Mouse (Mus musculus): ENCODE measurements around the gene Pih1d1. TPM values are rescaled to one million over a fixed set of nuclear protein-coding genes. Genes with fewer than 3 reads are reported as not detected.

Pih1d1 gene
- 55.1 TPM for polyA plus RNA-seq (2017; shearing (Covaris generic))

DNA sequence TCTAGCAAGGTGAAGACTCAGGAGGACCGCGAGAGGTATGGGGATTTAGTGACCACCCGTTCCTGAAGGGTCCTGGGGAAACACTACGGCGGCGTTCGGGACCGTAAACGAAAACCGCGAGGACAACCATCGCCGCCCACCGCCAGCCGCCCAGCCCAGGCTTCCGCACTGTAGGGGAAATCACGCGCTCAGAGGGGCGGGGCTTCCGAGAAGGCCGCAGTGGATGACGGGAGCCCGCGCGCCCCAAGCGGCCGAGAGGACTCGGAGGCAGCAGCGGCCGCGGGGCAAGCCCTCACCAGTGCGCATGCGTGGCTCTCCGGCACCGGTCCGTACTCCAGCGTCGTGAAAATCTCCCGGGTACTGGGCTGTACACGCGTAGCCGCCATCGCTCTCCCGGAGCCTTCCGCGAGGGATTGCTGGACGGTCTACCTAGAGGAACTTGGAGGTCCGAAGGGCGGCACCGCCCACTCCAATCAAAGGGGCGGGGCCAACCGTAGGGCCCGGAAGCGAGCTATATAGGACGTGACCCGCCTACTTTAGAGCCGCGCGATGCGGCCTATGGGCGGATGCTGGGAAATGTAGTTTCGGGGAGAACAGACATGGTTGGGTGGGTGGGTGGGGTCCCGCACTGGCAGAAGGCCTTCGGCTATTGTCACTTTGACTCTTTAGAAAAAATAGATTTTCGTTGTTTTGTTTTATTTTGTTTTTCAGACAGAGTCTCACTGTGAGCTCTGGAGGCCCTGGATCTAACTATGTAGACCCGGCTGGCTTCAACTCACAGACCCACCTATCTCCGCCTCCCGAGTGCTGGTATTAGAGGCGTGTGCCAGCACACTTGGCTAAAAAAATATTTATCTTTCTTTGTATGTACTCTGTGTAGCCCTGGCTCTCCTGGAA is at the start of gene Pih1d1, which contains the start of gene Aldh16a1:
Pih1d1 (plus strand) TSS at position 208 of the 897 bp plus-strand sequence.
Aldh16a1 (minus strand) TSS at position 489 of the 897 bp plus-strand sequence.

DNA sequence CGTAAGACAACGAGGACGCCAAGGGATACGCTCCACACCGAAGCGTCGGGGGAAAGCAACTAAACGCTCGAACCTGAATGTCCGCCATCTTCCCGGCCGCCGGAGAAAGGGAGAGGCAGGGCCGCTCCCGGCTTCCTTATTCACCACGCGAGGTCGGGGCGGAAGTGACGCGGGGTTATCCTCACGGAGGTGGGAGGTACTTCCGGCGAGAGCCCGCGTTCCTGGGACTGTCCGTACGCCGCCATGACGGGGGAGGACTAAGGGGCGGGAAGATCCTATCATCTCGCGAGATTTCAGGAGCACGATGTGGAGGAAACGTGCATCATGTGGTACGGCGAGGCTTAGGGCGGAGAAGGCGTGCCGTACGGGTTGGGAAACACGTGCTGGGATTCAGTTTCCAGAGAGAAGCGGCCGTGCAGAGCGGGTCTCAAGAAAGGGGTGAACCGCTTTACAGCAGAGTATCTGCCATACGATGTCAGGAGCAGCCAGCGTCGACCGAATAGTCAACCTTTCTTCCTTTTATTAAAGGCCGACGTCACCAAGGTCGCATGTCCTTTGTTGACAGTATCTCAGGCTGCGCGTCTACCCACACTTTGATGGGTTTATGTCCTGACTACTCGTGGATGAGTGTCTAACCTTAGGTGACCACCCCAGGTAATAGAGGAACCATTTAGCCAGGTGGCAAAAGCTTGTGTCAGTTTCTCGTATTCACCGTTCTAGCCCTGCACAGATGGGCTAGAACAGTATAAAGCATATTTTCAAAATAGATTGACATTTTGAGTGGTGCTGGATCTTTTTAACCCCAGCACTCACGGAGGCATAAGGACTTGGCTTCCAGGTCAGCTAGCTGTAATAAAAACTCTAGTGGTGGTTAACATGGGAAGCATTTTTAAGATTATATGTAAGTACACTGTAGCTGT is 29.6 kb upstream of the Pih1d1 start, which contains the start of gene Rps11:
Rps11 (minus strand) TSS at position 216 of the 920 bp plus-strand sequence.

DNA sequence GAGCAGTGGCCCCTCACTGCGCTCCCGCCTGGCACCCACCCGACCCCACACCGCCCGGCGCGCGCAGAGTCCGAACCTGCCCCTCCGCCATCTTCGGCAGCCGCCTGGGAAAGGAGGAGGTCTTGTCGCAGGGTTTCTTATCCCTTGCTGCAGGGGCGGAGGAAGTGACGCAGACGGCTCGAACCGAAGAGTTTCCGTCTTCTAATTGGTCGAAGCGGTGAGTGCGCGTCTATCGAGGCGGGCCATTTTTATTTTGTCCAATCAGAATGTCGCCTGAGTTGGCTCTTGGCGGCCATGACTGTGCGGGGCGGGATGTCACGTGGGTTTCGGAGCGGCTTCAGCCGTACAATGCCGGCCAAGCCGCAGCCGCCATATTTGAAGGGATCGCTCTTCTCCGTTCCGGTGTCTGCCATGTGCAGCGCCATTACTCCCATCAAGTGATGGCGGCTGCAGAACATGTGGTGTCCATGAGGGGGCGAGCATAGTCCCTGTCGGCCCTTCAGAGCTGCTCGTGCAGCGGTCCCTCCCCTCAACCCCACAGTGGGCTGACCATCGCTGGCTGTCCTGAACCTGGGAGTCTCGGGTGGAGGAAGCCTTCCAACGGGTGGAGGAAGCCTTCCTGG is 25.4 kb upstream of the Pih1d1 start, which contains the start of gene Rpl13a:
Rpl13a (minus strand) TSS at position 138 of the 623 bp plus-strand sequence.

DNA sequence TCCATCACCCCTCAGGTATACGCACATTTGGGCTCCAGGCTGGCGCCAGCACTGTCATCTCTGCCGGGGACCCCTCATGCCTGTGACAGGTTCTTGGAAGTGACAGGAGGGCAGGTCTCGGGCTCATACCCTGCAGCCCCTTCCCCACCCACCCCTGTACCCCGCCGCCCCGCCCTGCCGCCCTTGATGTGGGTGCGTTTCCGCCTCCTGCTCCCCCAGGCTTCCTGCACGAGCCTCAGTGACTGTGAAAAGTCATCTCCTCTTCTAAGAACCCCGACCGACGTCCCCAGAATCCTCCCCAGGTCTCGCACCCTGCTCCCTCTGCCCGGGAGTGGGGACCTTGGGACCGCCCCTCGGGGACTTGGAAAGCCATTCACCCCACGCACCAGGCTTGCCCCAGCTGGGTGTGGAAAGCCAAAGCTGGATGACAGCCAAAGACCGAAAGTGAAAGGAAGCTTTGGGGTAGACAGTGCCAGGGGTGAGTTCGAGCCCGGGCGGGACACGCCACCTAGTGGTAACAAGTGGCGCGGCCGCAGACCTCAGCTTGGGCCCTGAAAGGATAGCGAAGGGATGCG is 18.0 kb upstream of the Pih1d1 start, which contains the start of the genes Gm45713 and Flt3l:
Gm45713 (minus strand) TSS at position 239 of the 575 bp plus-strand sequence.
Flt3l (minus strand) TSS at position 440 of the 575 bp plus-strand sequence.

DNA sequence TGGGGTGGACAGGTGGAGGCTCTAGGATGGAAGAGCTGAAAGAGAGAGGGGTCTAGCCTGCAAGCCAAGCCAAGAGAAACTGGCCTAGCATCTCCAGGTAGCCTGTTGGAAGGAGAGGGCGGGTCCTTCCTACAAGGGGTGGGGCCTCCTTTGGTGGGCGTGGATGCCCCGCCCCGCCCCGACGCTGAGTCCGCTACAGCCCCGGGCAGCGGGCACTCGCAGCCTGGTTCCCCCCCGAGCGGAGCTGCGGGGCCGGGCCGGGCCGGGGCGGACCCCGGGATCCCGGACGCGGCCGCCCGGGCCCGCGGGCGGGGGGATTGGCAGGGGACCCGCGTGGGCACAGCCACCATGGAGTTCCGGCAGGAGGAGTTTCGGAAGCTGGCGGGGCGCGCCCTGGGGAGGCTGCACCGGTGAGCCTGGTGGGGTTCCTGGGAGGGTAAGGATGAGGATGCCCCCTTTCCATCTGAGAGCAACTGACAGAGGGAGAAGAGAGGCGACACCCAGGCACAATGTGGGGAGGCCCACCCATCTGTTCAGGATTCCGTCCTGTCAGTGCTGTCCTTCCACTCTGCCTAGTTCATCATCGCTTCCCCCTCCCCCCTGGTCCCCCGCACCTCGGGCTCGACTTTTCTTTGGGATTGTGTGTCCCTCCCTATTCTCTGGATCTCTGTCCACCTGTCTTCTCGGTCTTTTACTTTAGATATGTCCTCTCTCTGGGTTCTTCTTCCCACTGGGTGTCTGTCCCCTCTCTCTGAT is 9.8 kb downstream of the Pih1d1 start, which contains the start of gene Slc17a7:
Slc17a7 (plus strand) TSS at position 215 of the 756 bp plus-strand sequence.

DNA sequence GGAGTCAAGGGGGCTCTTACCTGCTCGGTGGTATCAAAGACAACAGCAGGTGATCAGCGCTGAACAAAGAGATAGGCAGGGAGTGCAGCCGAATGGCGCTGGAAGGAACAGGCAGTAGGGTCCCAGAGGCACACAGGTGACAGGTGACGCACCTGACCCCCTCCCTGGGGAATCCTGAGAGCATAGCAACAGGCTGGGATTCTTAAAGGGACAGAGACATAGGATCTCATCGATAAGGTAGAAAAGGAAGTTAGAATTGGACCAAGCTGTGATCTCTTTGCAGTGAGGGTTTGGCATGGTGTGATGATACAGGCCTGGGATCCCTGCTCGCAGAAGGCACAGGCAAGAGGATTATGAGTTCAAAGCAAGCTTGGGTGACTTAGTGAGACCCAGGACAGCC is 25.4 kb downstream of the Pih1d1 start, which contains the start of gene Gfy:
Gfy (minus strand) TSS at position 101 of the 400 bp plus-strand sequence.

DNA sequence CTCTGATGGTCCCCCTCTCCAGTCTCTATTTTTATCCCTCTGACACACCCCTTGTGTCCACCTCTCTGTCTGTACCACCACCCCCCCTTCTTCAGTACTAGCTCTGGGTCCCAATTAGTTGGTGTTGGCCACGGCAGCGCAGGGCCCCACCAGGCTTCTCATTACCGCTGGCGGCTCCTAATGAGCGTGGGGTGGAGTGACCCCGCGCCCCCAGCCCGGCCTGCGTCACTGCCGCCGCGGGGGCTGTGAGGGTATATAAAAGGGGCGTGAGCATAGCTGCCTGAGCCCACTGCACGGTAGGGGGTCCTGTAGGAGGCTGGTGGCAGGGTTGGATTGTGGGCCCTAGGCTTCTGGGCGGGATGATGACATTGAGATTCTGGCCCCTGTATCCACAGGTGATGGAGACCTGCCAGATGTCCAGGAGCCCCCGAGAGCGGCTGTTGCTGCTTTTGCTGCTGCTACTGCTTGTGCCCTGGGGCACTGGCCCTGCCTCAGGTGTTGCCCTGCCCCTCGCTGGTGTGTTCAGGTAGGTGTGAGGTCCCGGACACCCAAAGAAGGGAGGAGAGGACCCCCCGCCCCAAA is 26.9 kb downstream of the Pih1d1 start, which contains the start of gene Pth2:
Pth2 (plus strand) TSS at position 100 of the 582 bp plus-strand sequence.

DNA sequence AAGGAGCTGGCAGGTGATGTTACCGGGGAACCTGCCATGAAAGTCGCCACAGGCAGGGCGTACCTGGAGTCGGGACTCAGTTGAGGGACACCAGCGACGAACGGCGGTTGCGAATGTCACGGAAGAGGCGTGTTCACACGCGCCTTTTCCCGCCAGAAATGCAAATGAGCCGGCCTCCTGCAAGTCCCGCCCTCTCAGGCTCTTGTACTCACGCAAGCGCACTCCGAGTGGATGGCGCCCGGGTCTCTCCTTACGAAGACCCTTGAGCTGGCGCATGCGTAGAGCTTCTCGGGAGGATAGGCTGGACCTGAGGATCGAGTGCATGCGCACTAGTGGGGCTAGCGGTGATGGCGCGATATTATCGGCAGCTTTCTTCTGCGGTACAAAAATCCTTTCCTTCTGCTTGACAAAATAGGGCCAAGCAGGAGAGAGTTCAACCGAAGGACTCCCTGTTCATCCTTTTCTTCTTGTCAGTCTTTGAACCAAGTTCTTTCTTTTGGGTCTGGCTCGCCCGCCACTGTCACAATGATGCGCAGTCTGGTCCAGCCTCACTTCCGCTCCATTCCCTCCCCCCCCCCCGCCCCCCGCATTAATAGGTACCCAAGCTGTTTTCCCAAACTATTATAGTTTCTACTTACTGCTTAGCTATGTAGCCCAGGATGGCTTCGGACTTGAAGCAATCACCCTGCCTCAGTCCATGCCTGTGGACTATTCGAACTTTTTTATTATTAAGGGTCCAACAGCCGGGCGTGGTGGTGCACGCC is 50.5 kb downstream of the Pih1d1 start, which contains the start of gene Ccdc155:
Ccdc155 (minus strand) TSS at position 513 of the 764 bp plus-strand sequence.

Other genes with a start within 250 kb of the Pih1d1 start
- 33.7 TPM for gene Ap2a1, start 224.8 kb upstream of the Pih1d1 start, polyA plus RNA-seq (2017; shearing (Covaris generic))
- not detected for gene Tsks, start 211.1 kb upstream of the Pih1d1 start, polyA plus RNA-seq (2017; shearing (Covaris generic))
- 0.42 TPM for gene Cpt1c, start 179.5 kb upstream of the Pih1d1 start, polyA plus RNA-seq (2017; shearing (Covaris generic))
- gene Prmt1, start 167.7 kb upstream of the Pih1d1 start, polyA plus RNA-seq (2017; shearing (Covaris generic)): 182 TPM
- 257 TPM for gene Irf3, start 156.7 kb upstream of the Pih1d1 start, polyA plus RNA-seq (2017; shearing (Covaris generic))
- 32.8 TPM for gene Bcl2l12, start 155.6 kb upstream of the Pih1d1 start, polyA plus RNA-seq (2017; shearing (Covaris generic))
- gene Scaf1, start 137.9 kb upstream of the Pih1d1 start, polyA plus RNA-seq (2017; shearing (Covaris generic)): 30.0 TPM
- 8.7 TPM for gene Rras, start 136.3 kb upstream of the Pih1d1 start, polyA plus RNA-seq (2017; shearing (Covaris generic))
- gene Prr12, start 101.4 kb upstream of the Pih1d1 start, polyA plus RNA-seq (2017; shearing (Covaris generic)): 4.7 TPM
- 126 TPM for gene Nosip, start 91.9 kb upstream of the Pih1d1 start, polyA plus RNA-seq (2017; shearing (Covaris generic))
- gene Prrg2, start 91.6 kb upstream of the Pih1d1 start, polyA plus RNA-seq (2017; shearing (Covaris generic)): 3.9 TPM
- 124 TPM for gene Rcn3, start 62.1 kb upstream of the Pih1d1 start, polyA plus RNA-seq (2017; shearing (Covaris generic))
- gene Fcgrt, start 50.5 kb upstream of the Pih1d1 start, polyA plus RNA-seq (2017; shearing (Covaris generic)): 6.3 TPM
- 3,104 TPM for gene Rps11, start 29.9 kb upstream of the Pih1d1 start, polyA plus RNA-seq (2017; shearing (Covaris generic))
- 2,649 TPM for gene Rpl13a, start 25.5 kb upstream of the Pih1d1 start, polyA plus RNA-seq (2017; shearing (Covaris generic))
- not detected for gene Gm45713, start 18.1 kb upstream of the Pih1d1 start, polyA plus RNA-seq (2017; shearing (Covaris generic))
- 220 TPM for gene Flt3l, start 17.9 kb upstream of the Pih1d1 start, polyA plus RNA-seq (2017; shearing (Covaris generic))
- gene Aldh16a1, start 281 bp downstream of the Pih1d1 start, polyA plus RNA-seq (2017; shearing (Covaris generic)): 64.8 TPM
- not detected for gene Slc17a7, start 9.6 kb downstream of the Pih1d1 start, polyA plus RNA-seq (2017; shearing (Covaris generic))
- gene Gfy, start 25.3 kb downstream of the Pih1d1 start, polyA plus RNA-seq (2017; shearing (Covaris generic)): not detected
- gene Pth2, start 26.7 kb downstream of the Pih1d1 start, polyA plus RNA-seq (2017; shearing (Covaris generic)): not detected
- 0.12 TPM for gene Ccdc155, start 50.6 kb downstream of the Pih1d1 start, polyA plus RNA-seq (2017; shearing (Covaris generic))
- 16.3 TPM for gene Dkkl1, start 57.8 kb downstream of the Pih1d1 start, polyA plus RNA-seq (2017; shearing (Covaris generic))
- 3.0 TPM for gene Tead2, start 61.5 kb downstream of the Pih1d1 start, polyA plus RNA-seq (2017; shearing (Covaris generic))
- gene Cd37, start 84.8 kb downstream of the Pih1d1 start, polyA plus RNA-seq (2017; shearing (Covaris generic)): 641 TPM
- not detected for gene Slc6a16, start 86.8 kb downstream of the Pih1d1 start, polyA plus RNA-seq (2017; shearing (Covaris generic))
- gene Slc6a21, start 123.2 kb downstream of the Pih1d1 start, polyA plus RNA-seq (2017; shearing (Covaris generic)): not detected
- 11.7 TPM for gene Trpm4, start 179.5 kb downstream of the Pih1d1 start, polyA plus RNA-seq (2017; shearing (Covaris generic))
- gene Hrc, start 181.0 kb downstream of the Pih1d1 start, polyA plus RNA-seq (2017; shearing (Covaris generic)): not detected
- gene Ppfia3, start 212.7 kb downstream of the Pih1d1 start, polyA plus RNA-seq (2017; shearing (Covaris generic)): 0.12 TPM
- gene Lin7b, start 216.3 kb downstream of the Pih1d1 start, polyA plus RNA-seq (2017; shearing (Covaris generic)): 0.89 TPM
- gene Snrnp70, start 241.4 kb downstream of the Pih1d1 start, polyA plus RNA-seq (2017; shearing (Covaris generic)): 263 TPM